Mouse (Mus musculus): ENCODE results near the gene D430019H16Rik.

- TF ChIP-seq GATA1 (IDR thresholded peaks at IDR 0.05; ENCODE audit: borderline replicate concordance, low read length) (no peak), CTCF (IDR thresholded peaks at IDR 0.05; ENCODE audit: low read depth, low read length) (no peak)
Measured at GRCm38 (mm10) chr12:105523737-105524136, 70.1 kb downstream of the D430019H16Rik start.
